Mouse (Mus musculus) heart, adult 8-10 months (tissue): ENCODE results near the gene Anapc16. TPM values are rescaled to one million over a fixed set of nuclear protein-coding genes. Genes with fewer than 3 reads are reported as not detected.

ENCODE experiments used
- DNase-seq: peaks from one replicate; pipeline ENCODE4 v3.0.0; 2022; ENCODE audit warnings: low spot score
- total RNA-seq, 4 experiments: library from RNA; stranded (reverse); gene quantifications; 2 replicates each; pipeline ENCODE4 v1.2.4; 2022

The Anapc16 gene
- total RNA-seq, 4 experiments from 2014 or later, result 59.0 to 88.1 (median 74.3) TPM

DNA sequence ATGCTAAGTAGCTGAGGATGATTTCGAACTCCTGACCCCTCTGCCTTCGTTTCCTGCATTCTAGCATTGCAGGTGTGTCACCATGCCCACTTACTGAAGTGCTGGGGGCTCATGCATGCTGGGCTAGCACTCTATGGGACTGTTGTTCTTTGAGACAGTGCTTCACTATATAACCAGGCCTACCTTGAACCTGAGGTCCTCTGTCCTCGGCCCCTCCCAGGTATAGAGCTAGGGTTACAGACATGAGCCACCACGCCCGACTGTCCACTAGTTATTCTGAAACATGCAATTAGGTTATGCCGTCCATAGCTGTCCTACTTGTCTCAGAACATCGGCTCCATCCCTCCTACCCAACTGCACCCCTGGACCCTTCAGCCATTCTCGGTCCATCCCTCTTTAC, 31.1 kb downstream of the Anapc16 start:
- DNase-seq, result no peak

DNA sequence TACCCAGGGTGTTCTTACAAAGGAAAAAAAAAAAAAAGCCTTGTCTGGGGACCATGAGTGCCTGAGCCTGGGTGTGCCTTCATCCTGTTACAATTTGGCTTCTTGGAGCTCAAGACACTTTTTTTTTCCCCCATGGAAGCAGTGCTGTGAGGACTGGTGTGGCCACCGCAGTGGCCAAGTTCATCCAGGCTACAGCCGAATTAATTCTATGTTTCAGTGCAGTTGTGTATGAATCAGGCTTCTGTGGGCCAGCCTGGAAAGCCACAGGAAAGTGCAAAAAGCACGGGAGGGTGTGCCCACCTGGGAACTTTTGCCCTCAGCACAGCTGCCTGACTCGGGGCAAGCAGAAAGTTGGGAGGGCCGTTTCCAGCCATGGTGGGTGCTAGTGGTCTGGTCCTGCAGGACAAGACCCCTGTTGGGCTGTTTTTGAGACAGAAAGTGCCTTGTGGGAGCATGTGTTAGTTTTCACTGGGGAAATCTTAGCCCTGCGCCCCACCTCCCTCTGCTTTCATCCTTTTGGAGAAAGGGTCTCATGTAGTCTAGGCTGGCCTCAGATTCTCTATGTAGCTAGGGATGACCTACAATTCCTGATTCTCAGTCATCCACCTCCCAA, 32.4 kb downstream of the Anapc16 start:
- no peak for DNase-seq

DNA sequence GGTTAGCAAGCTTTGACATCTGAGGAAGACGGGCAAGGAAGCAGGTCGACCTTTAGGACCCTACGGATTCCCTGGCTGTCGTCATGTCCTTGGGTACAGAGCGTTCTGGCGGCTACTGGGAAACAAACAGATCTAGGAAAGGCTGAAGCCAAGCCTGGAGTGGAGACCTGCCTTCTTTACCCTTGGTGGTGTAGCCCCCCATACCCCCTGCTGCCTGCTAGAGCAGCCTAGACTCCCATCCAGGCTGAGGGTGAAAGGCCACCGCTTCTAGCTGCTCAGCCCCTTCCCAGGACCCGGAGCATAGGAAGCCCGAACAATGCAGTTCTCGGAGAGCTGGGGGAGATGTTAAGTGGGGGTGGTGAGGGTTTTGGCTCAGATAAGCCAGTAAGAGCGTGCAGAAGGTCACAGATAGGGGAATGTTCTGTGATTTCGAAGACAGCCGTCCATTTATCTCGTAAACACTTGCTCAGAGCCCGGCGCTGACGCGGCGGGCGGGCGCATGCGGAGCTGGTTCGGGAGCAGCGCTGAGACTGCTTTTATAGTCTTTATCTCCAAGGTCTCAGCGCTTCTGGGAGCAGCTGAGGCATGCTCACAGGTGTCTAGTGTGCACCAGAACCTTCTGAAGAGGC, 33.0 kb downstream of the Anapc16 start:
- DNase-seq, result peak; percentile 96

DNA sequence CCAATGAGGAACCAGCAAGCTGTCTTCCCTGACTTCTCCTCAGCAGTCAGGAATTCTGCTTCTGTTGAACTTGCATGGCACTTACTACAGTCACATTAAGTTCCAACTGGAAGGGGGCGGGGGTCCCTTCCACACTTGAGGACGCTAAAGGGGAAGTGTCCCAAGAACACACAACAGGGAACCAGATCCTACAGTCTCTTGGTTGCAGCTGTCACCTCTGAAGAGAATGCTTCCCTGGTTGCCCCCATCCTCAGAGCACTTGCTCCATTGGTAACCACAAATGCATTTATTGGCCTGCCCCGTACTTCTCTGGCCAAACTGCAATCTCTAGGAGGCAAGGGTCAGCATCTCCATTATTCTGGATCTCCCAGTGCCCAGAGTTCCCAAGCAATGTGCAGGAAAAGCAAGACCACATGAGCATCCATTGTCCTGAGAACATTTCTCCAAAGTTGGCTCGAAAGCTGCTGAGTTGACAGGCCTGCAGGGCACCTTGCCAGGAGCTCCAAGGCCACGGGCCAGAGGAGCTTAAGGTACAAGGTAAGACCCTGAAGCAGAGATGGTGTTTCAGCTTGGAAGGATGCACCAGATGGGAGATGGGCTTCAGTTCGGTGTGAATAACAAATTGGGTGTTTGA, 35.5 kb downstream of the Anapc16 start:
- DNase-seq, result peak; percentile 80

DNA sequence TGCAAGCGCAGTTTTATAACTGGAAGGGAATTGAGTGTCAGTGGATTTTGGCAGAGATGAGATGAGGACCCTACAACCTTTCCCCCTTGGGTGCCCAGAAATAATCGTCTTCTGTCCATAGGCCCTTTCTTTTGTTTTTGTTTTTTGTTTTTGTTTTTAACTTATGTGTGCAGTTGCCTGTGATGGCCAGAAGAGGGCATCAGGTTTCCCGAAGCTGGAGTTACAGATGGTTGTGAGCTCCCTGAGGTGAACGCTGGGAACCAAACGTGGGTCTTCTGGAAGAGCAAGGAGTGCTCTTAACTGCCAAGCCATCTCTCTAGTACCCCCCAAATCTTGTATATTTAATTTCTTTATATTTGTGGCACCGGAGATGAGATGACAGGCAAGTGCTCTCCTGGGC, 36.2 kb downstream of the Anapc16 start:
- DNase-seq, result no peak

DNA sequence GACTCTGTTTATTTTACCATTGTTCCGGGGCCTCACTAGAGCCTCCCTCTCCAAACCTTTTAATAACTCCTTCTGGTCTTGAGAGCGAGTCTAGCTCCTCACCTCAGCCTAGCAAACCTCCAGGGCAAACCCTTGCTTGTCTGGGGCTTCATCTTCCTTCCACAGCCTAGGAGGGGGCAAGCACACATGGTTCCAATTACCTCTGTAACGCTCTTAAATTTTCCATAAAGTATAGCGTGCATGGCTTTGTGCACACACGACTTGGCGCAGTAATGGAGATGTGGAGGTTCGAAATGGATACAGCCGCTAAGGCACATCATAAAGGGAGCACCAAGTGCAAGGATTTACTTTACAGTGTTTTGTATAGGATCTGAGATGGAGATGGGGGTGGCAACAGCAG, 37.1 kb downstream of the Anapc16 start:
- no peak for DNase-seq

DNA sequence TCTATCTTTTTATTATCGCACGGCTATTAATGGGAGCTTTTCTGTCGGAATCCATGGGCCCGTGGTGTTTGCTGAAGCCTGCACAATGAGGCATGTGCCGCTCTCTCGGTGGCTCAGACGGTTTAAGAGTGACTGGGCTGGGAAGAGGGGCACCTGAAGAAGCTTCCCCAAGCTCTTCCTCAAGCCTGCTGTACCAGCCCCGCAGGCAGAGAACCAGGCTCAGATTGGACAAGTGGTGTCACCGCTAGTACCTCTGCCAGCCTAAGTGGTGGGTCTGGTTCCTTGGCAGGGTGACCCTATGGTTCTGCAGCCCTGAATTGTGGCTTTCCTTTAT, 37.6 kb downstream of the Anapc16 start:
- no peak for DNase-seq

DNA sequence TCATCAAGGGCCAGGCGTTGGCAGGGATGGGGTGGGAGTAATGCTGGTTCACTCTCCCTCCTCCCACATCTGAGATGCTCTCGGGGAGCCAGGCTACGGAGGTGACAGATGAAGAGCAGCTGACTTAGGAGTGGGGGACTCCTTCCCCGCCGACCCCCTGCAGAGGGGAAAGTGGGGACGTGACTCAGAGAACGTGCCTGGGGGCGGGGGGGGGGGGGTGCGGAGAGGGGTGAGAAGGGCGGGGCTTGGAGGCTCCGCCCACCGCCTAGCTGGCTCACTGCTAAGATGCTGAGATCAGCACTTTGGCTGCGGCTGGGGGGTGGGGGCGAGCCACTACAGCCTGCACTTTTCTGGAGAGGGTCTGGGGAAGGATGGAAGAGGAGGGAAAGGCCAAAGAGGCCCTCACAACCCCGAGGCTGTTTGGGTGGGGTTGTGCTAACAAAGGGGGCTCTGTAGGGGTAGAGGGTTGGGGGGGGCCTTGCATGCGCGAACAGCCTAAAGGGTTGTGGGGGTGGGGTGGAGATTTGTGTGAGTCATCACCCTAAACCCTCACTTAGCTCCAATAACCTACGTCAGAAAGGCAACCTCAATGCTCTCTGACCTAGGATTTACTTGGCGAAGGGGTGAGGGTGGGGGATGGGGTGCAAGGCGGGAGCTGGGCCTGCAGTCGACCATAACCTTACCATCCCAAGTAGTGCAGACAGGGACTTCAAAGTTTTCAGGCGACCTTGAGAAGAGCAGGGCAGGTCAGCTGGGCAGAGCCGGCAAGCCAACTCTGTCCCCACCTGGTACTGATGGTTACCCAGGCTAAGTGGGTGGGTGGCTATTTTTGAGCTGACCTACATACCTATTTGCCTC, 38.2 kb downstream of the Anapc16 start:
- no peak for DNase-seq

DNA sequence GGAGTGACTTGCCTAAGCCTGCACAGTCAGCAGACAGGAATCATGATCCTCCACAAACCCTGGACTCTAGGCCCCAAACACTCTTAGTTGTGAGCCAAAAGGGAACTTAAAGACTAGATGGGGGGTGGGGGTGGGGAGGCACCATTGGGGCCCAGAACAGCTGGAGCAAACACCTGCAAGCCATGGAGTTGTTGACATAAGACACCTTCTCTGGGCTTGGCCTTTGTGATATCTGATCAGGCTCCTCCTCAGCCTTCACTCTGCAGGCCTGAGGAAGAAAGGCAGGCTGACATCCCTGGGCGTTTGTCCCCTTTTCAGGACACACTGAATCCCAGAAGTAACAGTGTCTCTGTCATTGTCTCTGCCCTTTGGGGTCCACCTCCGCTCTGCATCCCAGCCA, 39.3 kb downstream of the Anapc16 start:
- no peak for DNase-seq

DNA sequence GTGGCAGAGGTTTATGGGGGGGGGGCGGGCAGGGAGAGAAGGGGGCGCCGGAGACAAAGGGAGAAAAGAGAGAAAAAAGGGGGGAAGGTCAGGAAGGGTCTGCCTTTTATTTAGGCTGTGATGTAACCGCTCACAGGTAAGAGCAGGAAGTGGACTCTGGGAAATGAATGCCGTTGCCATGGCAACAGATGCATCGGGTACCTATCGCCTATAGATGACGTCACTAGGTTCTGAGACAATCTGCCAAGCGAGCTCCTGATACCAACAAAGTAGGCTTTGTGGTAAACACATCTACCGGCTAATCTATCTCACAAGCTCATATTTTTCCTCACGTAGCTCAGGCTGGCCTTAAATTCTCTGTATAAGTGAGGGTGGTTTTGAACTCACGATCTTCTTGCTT, 43.4 kb downstream of the Anapc16 start:
- DNase-seq, result no peak

DNA sequence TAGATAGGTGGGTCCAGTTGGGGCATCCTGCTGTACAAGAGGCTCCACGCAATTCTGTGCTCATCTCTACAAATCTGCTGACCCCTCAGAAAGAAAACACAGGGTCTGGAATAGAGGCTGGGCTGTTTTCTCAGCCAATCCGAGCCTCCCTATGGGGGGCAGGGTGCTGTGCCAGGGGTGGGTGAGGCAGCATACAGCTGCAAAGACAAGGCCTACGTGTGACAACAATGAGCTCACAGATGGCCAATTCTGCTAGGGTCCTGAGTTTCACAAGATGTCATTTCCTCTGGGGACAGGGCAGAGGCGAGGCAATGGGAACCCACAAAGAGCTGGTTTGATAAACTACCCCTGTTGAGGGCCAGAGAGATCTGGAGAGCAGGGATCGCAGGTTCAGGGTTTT, 44.5 kb downstream of the Anapc16 start:
- no peak for DNase-seq

DNA sequence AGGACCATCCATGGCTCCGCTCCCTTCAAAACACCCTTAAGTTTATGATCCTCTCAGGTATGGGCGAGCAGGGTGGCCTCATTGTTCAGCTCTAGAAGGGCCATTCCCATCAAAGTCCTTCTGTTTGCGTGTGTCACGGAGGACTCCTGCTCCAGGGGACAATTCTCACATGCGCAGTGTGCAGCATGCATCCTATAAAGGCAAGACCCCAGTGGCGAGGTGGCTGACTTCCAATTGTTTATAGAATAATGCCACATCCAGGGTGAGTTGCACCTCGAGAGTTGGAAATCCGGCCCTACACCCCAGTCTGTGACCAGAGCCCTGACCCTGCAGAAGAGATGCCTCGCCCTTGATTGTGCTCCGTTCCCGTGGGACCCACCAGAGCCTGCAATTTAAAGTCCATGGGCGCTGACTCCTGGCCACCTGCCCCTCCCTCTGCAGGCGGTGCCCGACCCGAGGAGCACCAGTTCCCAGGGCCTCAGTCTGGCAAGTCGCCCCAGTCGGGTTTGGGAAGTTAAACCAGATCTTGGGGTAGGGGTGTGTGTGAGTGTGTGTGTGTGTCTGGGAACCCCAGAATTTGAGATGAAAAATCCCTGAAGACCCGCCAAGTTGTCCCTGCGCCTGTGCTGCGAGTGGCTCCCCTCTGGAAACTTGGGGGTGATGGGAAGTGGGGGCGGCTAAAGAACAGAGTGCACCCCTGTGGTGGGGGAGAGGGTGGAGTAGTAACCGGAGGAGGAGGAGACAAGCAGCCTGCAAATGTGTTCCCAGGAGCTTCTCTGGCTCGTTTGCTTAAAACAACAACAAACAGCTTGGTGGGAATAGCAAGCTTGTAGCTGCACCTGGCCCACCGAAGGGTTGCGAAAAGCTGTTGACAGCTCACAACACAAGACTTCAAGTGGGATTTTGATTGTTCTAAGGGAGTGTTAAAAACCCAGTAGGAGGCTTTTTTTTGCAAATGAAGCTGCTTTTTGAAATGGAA, 45.5 kb downstream of the Anapc16 start:
- DNase-seq, result no peak

DNA sequence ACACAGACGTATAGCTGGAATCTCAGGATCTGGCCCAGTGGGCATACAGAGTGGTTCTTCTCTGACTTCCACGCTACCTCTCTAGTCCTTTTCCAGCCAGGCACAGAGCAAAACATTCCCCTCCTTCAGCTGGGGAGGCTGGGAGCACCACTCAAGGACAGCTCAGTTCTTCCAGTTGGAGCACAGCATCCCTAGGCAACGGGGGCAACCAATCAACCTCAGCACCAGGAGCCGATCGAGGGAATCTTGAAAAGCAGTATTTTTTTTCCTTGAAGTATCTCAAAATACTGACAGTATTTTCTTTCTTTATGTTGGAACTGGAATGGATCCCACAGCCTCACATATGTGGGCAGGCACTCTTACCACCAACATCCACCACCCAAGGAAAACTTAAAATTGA, 46.3 kb downstream of the Anapc16 start:
- DNase-seq, result no peak

DNA sequence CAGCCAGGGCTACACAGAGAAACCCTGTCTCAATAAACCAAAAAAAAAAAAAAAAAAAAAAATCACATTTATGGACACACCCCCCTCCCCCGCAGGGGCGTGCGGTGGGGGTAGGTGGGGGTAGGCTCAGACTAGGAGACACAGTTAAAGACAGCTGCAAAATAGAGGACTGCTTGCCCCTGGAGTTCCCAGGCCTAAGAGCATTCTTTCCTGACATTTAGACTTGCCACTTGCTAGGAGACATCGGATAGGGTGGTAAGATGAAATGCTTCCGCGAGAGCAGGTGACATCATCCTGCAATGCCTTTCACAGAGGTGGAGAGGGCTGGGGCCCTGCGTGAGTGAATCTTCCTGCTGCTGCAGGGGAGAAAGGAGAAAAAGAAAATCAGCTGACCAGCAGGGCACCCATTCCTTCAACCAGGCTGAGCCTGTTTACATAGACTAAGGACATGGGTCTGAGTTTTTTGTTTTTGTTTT, 49.3 kb downstream of the Anapc16 start:
- no peak for DNase-seq

DNA sequence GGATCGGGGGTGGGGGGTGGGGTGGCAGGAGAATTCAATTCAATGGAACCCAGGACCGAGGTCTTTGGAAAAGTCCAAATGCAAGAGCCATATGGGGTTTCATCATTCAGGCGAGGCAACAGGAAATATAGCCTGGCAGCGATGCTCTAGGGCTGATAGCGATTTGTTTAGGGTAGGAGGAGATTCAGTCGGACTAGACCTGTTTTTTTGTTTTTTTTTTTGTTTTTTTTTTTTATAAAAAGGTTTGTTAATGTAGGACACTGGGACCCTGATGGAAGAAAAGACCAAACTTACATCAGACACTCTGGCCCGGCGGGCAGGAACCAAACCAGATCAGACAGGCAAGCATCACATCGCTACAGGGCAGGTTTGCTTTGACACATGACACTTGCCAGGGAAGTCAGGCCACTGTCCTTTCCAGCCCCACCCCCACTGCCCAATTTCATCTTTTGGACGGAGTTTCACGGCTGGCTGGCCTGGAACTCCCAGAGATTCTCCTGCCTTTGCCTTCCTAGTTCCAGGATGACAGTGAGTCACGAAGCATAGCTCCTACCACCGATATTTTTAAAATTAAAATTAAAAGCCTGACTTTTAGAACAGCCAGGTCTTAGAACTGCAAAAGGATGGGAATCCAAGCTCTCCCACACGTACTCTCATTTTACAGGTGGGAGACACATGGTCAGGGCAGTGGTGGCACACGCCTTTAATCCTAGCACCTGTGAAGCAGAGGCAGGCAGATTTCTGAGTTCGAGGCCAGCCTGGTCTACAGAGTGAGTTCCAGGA, 50.0 kb downstream of the Anapc16 start:
- DNase-seq, result no peak

DNA sequence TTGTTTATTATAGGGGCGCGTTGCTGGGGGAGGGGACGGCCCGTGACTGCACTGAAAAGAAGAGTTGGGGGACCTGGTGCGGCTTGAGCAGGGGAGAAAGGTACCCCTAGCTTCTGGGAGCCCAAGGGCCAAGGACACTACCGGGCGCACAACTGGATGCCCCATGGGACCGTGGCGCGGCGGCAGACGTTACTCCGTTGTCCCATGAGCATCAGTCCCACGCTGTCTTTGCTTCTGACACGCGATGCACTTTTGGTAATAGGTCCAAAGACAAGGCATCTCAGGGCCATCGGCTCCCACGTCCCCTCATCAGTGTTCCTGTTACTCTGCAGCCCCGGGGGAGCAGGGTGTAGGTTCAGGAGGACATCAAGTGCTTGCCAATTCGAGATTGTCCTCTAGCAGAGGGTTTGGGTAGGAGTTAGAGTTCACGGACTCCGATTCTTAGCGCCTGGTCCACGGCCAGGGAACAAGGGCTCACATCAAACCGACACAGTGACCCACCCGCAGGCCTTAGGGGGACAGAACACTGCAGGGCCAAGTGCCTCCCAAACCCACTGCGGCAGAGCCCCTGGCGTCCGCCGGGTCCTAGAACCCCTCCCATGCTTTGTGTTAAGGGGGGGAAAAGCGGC, 50.7 kb downstream of the Anapc16 start:
- peak; percentile 78 for DNase-seq

DNA sequence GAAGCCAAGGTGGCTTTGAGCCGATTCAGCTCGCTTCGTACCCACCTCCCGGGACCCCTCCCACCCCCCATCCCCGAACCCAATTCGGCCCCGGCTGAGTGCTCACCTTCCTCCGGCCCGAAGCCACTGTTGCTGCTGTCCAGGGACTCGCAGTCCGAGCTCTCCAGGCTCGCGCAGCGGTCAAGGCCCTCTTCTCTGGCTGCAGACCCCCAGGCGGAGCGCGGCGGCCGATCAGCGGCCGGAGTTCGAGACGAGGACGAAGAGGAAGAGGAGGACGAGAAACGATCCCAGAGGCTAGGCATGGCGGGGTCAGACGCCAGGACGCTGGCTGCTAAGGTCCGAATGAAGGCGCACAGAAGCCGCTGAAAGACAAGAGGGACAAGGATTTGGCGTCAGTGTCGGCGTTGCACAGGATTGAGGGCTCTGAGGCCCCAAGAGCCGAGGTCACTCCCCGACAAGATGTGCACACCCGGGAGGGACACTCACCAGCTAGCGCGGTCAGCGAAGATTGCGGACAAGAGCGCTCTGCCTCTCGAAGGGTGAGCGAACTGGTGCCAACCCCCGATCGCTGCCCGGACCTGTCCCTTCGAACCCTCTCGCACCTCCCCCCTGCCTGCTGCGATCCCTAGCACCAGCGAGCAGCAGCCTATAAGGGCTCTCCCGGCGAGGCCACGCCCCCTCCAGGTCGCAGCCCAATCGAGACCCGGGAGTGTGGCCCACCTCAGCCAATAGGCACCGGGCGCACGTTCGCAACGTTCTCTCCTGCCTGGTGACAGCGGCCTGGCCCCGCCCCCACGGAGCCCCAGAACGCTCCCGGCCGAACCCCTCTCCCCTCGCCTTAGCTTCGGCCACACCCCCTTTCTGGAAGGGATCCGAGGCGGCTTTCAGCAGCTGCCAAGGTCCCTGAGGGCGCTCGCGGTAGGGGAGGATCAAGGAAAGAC, 51.5 kb downstream of the Anapc16 start, which contains the start of gene Ddit4:
Ddit4 (minus strand) TSS at position 624 of the 941 bp plus-strand sequence.
- DNase-seq, result peak; percentile 100

DNA sequence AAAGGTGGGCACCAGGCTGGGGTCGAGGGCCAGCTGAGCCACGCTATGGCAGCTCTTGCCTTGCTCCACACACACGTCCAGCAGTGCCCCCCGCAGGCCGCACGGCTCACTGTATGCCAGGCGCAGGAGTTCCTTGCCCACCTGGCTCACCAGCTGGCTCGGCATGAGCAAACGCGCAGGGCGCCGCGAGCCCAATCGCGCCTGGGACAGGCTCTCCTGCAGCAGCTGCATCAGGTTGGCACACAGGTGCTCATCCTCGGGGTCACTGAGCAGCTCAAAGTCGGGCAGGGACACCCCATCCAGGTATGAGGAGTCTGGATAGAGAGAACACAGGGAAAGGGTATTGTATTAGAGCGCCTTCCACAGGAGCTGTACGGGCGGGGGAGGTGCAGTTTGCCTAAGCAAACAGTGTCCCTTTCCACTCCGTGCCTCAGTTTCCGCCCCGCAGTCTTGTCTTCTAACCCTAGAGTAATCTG, 52.2 kb downstream of the Anapc16 start:
- DNase-seq, result no peak
